Mouse (Mus musculus) activated CD4-positive, CD25-positive, alpha-beta regulatory T cell, adult 9 weeks (primary cell): ENCODE measurements around the gene Gm4836. TPM values are rescaled to one million over a fixed set of nuclear protein-coding genes. Genes with fewer than 3 reads are reported as not detected.

Experiments used
- polyA plus RNA-seq: library from polyadenylated mRNA; unstranded; fragments of 100-300 nt; shearing (Covaris generic); gene quantifications from one replicate; pipeline ENCODE4 v1.2.1, GENCODE M21; 2017

Gm4836 gene
- polyA plus RNA-seq = not detected

DNA sequence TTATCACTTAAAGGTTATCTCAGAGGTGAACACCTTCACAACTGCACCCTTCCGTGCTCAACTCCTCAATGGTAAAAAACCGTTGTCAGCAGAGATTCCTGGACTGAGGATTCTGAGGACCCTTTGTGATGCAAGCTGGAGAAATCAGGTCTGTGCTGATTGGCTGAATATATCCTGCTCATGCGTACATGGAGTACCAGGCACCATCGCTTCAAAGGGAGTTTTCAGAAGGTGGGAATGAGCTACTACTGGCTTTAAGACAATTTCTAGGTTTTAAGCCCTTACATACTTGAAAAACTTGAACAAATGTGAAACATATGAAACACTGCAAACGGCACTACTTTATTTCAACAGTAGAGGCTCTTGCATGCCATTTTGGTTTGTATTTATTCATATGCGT lies at the start of gene Gm4836:
Gene Gm4836 (minus strand): TSS at position 101 of the 400 bp plus-strand sequence.

